8 mouse cellular contexts compared by ENCODE assay signal in the genomic region with DNA sequence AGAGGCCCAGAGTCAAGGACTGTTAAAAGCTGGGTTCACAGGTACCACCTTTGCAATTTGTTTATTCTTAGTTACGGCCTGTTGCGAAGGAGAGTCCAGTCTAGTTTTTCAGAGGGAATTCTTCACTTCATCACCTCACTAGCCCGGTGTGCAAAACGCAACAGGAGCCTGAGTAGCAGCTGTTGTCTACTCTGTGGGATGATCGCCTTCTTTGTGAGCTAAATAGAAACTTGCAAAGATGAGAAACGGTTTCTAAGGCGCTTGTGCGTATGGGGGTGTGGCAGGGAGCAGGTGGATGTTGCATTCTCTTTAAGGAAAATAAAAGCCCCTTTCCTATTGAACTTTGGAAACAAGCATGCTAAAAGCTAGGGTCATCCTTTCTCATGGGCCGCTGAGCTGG. TPM values are rescaled to one million over a fixed set of nuclear protein-coding genes. Genes with fewer than 3 reads are reported as not detected.
DNase-seq lines count a peak whose midpoint lies in the region; ATAC-seq and TF ChIP-seq lines count a peak whose summit lies in the region.
"Had no signal": no experiment of that assay in that cellular context is flagged by ENCODE, and none has a peak within 500 bp of the region (broad histone marks: within the 10 kb centered on the region; RNA-seq: fewer than 3 reads in every experiment).

No protein-coding gene starts in this region.

- no peak for ATAC-seq in lung, embryonic 14.5 days (ENCODE audit: insufficient read depth)
- no peak for ATAC-seq in intestine, embryonic 16.5 days
- no peak for ATAC-seq in stomach, embryonic 14.5 days (ENCODE audit: insufficient number of reproducible peaks, insufficient read depth, low FRiP score, low read depth)
- ATAC-seq in liver, postnatal 0 days, result no peak

- peak overlapping the region; percentile 96 for H3K4me2 ChIP-seq in lung, embryonic 14.5 days
- H3K4me2 ChIP-seq in intestine, embryonic 16.5 days (ENCODE audit: low read depth, low read length), result peak overlapping the region; percentile 86
- H3K4me2 ChIP-seq in stomach, embryonic 14.5 days (replicated peaks; ENCODE audit: low read depth, low read length), result peak overlapping the region; percentile 98
- H3K4me2 ChIP-seq in liver, postnatal 0 days (ENCODE audit: low read depth, low read length), result no peak overlapping the region

- no peaks in the 10 kb centered on the region for H3K4me1 ChIP-seq in lung, embryonic 14.5 days (ENCODE audit: insufficient read depth)
- peaks cover 30% of the 10 kb centered on the region for H3K4me1 ChIP-seq in forebrain, embryonic 10.5 days
- H3K4me1 ChIP-seq in intestine, embryonic 16.5 days (ENCODE audit: control insufficient read depth, insufficient read depth, low read length), result no peaks in the 10 kb centered on the region
- 0 out of 2 replicates have a peak, but pooled peaks cover 3% of the 10 kb centered on the region for H3K4me1 ChIP-seq in stomach, embryonic 14.5 days (ENCODE audit: control insufficient read depth, insufficient read depth, low read length)
- no peaks in the 10 kb centered on the region for H3K4me1 ChIP-seq in liver, postnatal 0 days (ENCODE audit: insufficient read depth)

- peaks cover 22% of the 10 kb centered on the region for H3K27me3 ChIP-seq in lung, embryonic 14.5 days (ENCODE audit: insufficient read depth, low read length)
- H3K27me3 ChIP-seq in forebrain, embryonic 10.5 days (ENCODE audit: poor library complexity, severe bottlenecking), result peaks cover 50% of the 10 kb centered on the region
- H3K27me3 ChIP-seq in intestine, embryonic 16.5 days (replicated peaks; ENCODE audit: control insufficient read depth, insufficient read depth, low read length), result no peaks in the 10 kb centered on the region; the same call in 1 of the 2 replicates
- H3K27me3 ChIP-seq in stomach, embryonic 14.5 days (ENCODE audit: control insufficient read depth, insufficient read depth, low read length), result no peaks in the 10 kb centered on the region
- peaks cover 36% of the 10 kb centered on the region for H3K27me3 ChIP-seq in liver, postnatal 0 days (ENCODE audit: insufficient read depth, low read length)

- no peak for TF ChIP-seq EP300 in liver, postnatal 0 days (IDR thresholded peaks at IDR 0.05; ENCODE audit: low read depth)

- DNase-seq in lung, embryonic 14.5 days, result no peak
- no peak for DNase-seq in lung, adult 18-20 months
- no peak for DNase-seq in forebrain, embryonic 10.5 days (ENCODE audit: extremely low spot score, low spot score)
- DNase-seq in liver, postnatal 0 days, result no peak
- no peak for DNase-seq in urinary bladder, postnatal 10 days (ENCODE audit: low spot score)
- DNase-seq: layer of hippocampus, postnatal 36 days had no signal

- H3K9ac ChIP-seq in lung, embryonic 14.5 days, result no peak overlapping the region
- peak overlapping the region; percentile 92 for H3K9ac ChIP-seq in intestine, embryonic 16.5 days (ENCODE audit: low read depth, low read length)
- no peak overlapping the region for H3K9ac ChIP-seq in stomach, embryonic 14.5 days (replicated peaks; ENCODE audit: low read depth, low read length)
- H3K9ac ChIP-seq in liver, postnatal 0 days (replicated peaks), result no peak overlapping the region

- 58% methylated on average over 9 of the region's 9 CpGs for WGBS in lung, embryonic 14.5 days
- WGBS in forebrain, embryonic 10.5 days, result 52% methylated on average over 9 of the region's 9 CpGs
- WGBS in intestine, embryonic 16.5 days, result 40% methylated on average over 9 of the region's 9 CpGs
- 54% methylated on average over 9 of the region's 9 CpGs for WGBS in stomach, embryonic 14.5 days
- 45% methylated on average over 9 of the region's 9 CpGs for WGBS in liver, postnatal 0 days (ENCODE audit: insufficient replicate concordance)

- TF ChIP-seq CTCF in lung, embryonic 14.5 days (IDR thresholded peaks at IDR 0.05; ENCODE audit: low read depth), result no peak
- TF ChIP-seq CTCF in liver, postnatal 0 days (IDR thresholded peaks at IDR 0.05; ENCODE audit: low read depth), result no peak

- no peaks in the 10 kb centered on the region for H3K36me3 ChIP-seq in lung, embryonic 14.5 days (ENCODE audit: insufficient read depth)
- no peaks in the 10 kb centered on the region; the same call in 1 of the 2 replicates for H3K36me3 ChIP-seq in forebrain, embryonic 10.5 days (replicated peaks)
- peaks cover 2% of the 10 kb centered on the region; the same call in 1 of the 2 replicates for H3K36me3 ChIP-seq in intestine, embryonic 16.5 days (ENCODE audit: control insufficient read depth, insufficient read depth, low read length)
- H3K36me3 ChIP-seq in stomach, embryonic 14.5 days (ENCODE audit: control insufficient read depth, insufficient read depth, low read length), result no peaks in the 10 kb centered on the region
- no peaks in the 10 kb centered on the region for H3K36me3 ChIP-seq in liver, postnatal 0 days (replicated peaks; ENCODE audit: insufficient read depth, low read length)

- peak overlapping the region; percentile 65; the same call in 1 of the 2 replicates for H3K4me3 ChIP-seq in lung, embryonic 14.5 days (ENCODE audit: low read depth, low read length)
- peak overlapping the region; percentile 87 for H3K4me3 ChIP-seq in forebrain, embryonic 10.5 days
- peak overlapping the region; percentile 76 for H3K4me3 ChIP-seq in intestine, embryonic 16.5 days (ENCODE audit: low read length)
- H3K4me3 ChIP-seq in stomach, embryonic 14.5 days (ENCODE audit: low read depth, low read length), result peak overlapping the region; percentile 59; the same call in 1 of the 2 replicates
- H3K4me3 ChIP-seq in liver, postnatal 0 days (ENCODE audit: low read depth, low read length), result no peak overlapping the region

- no peak overlapping the region for H3K27ac ChIP-seq in lung, embryonic 14.5 days (ENCODE audit: low read depth)
- peak overlapping the region; percentile 91 for H3K27ac ChIP-seq in forebrain, embryonic 10.5 days
- peak overlapping the region; percentile 93 for H3K27ac ChIP-seq in intestine, embryonic 16.5 days (ENCODE audit: low read length)
- H3K27ac ChIP-seq in stomach, embryonic 14.5 days (ENCODE audit: low read length), result no peak overlapping the region
- no peak overlapping the region for H3K27ac ChIP-seq in liver, postnatal 0 days (ENCODE audit: low read depth)

- no peaks in the 10 kb centered on the region for H3K9me3 ChIP-seq in lung, embryonic 14.5 days (ENCODE audit: low read depth, low read length)
- no peaks in the 10 kb centered on the region for H3K9me3 ChIP-seq in forebrain, embryonic 10.5 days
- H3K9me3 ChIP-seq in intestine, embryonic 16.5 days (ENCODE audit: control insufficient read depth, low read length), result no peaks in the 10 kb centered on the region
- H3K9me3 ChIP-seq in stomach, embryonic 14.5 days (ENCODE audit: control insufficient read depth, low read depth, low read length), result no peaks in the 10 kb centered on the region
- no peaks in the 10 kb centered on the region for H3K9me3 ChIP-seq in liver, postnatal 0 days (ENCODE audit: low read length)

RNA-seq across cellular contexts. Expression of gene Prkg2, which starts 1.2 kb away (rescaled TPM):
- polyA plus RNA-seq in lung, embryonic 14.5 days (2014; fragmentation: Nextera tagmentation; extraction: Ambion mirVana), result 2.0 and 2.8 TPM in 2 replicates
- 1.6 and 2.0 TPM in 2 replicates for polyA plus RNA-seq in forebrain, embryonic 10.5 days (2016; fragmentation: Nextera tagmentation; extraction: Ambion mirVana)
- polyA plus RNA-seq in intestine, embryonic 16.5 days (2015; fragmentation: Nextera tagmentation; extraction: Ambion mirVana), result 24.1 and 46.9 TPM in 2 replicates
- 2.3 and 3.3 TPM in 2 replicates for polyA plus RNA-seq in stomach, embryonic 14.5 days (2014; fragmentation: Nextera tagmentation; extraction: Ambion mirVana)
- polyA plus RNA-seq in liver, postnatal 0 days (2015; fragmentation: Nextera tagmentation; extraction: Ambion mirVana), result 0.05 TPM in 1 of 2 replicates, not detected in the other

Comparison
In these comparisons a context has a peak if more than half of its experiments do, and no peak if none do; other contexts are left out.
1. H3K27ac ChIP-seq: peak in forebrain, embryonic 10.5 days (single experiment) and intestine, embryonic 16.5 days (single experiment); none in lung, embryonic 14.5 days (single experiment), stomach, embryonic 14.5 days (single experiment) and liver, postnatal 0 days (single experiment).